In the genomic region with DNA sequence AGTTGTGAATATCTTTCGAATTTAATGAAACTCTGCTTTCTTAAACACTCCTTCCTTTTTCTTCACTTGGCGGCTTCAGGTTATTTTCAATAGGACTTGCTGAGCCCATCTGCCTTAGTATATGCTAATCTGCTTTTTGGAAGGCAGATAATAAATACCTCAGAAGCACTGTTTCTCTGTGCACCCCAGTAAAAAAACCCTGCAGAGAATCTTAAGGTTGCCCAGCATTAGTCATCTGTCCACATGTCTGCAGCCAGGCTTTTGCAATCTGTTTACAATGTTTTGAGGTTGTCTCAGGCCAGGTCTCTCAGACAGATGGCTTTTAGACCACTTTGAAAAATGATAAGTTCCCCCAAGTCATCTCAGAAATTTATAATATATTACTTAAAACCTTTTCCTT, we compare ENCODE assay signal across 26 mouse cellular contexts.
DNase-seq lines count a peak whose midpoint lies in the region; ATAC-seq and TF ChIP-seq lines count a peak whose summit lies in the region.
"Had no signal": no experiment of that assay in that cellular context is flagged by ENCODE, and none has a peak within 500 bp of the region (broad histone marks: within the 10 kb centered on the region; RNA-seq: fewer than 3 reads in every experiment).

No protein-coding gene starts in this region.

- H3K36me3 ChIP-seq in hindbrain, postnatal 0 days (ENCODE audit: insufficient read depth, low read length), result no peaks in the 10 kb centered on the region
- no peaks in the 10 kb centered on the region for H3K36me3 ChIP-seq in hindbrain, embryonic 14.5 days (replicated peaks; ENCODE audit: control insufficient read depth, insufficient read depth)
- H3K36me3 ChIP-seq: forebrain, embryonic 10.5 days; heart, embryonic 12.5 days; hindbrain, embryonic 10.5 days; midbrain, embryonic 10.5 days; neural tube, embryonic 15.5 days had no signal

- TF ChIP-seq CTCF in hindbrain, postnatal 0 days (IDR thresholded peaks at IDR 0.05; ENCODE audit: low read depth), result no peak

- DNase-seq in adrenal gland, adult (ENCODE audit: inconsistent age in 2 of 2, low spot score in 1 of 2), result peak; percentile 22 to 74
- DNase-seq in adrenal gland, postnatal 4 days (ENCODE audit: low spot score in 2 of 2), result no peak
- peak; percentile 18 for DNase-seq in hindbrain, postnatal 0 days (ENCODE audit: low spot score)
- no peak for DNase-seq in hindbrain, embryonic 14.5 days (ENCODE audit: low spot score)
- peak; percentile 5 for DNase-seq in cerebellum, adult 11 months
- peak; percentile 68 for DNase-seq in cerebellum, postnatal 10 days
- DNase-seq in layer of hippocampus, postnatal 36 days, result no peak
- DNase-seq: forebrain, postnatal 0 days; gastrocnemius, adult 2 months; heart, postnatal 10 days; kidney, adult 8-10 months; kidney, postnatal 10 days; lung, adult 18-20 months; lung, postnatal 10 days; right cerebral cortex, adult 18-20 months; right cerebral cortex, postnatal 4 days; thymus, adult 18-20 months; thymus, postnatal 36 days had no signal

- WGBS in hindbrain, postnatal 0 days, result 67% methylated on average over 2 of the region's 2 CpGs
- WGBS in hindbrain, embryonic 14.5 days, result 83% methylated on average over 2 of the region's 2 CpGs

- H3K27me3 ChIP-seq in hindbrain, postnatal 0 days (ENCODE audit: insufficient read depth, low read length), result no peaks in the 10 kb centered on the region
- no peaks in the 10 kb centered on the region for H3K27me3 ChIP-seq in hindbrain, embryonic 14.5 days (ENCODE audit: control insufficient read depth, insufficient read depth, low read length)
- H3K27me3 ChIP-seq: heart, embryonic 12.5 days; neural tube, embryonic 15.5 days had no signal

- no peak overlapping the region for H3K4me3 ChIP-seq in hindbrain, postnatal 0 days (ENCODE audit: low read length)
- no peak overlapping the region for H3K4me3 ChIP-seq in hindbrain, embryonic 14.5 days (replicated peaks; ENCODE audit: low read length)
- H3K4me3 ChIP-seq: forebrain, embryonic 10.5 days; gastrocnemius, adult 2 months; heart, embryonic 12.5 days; hindbrain, embryonic 10.5 days; midbrain, embryonic 10.5 days; neural tube, embryonic 15.5 days had no signal

- H3K9ac ChIP-seq in hindbrain, postnatal 0 days (replicated peaks; ENCODE audit: low read length), result no peak overlapping the region
- H3K9ac ChIP-seq in hindbrain, embryonic 14.5 days, result no peak overlapping the region
- H3K9ac ChIP-seq: forebrain, postnatal 0 days; heart, embryonic 12.5 days; neural tube, embryonic 15.5 days had no signal

- no peaks in the 10 kb centered on the region for H3K9me3 ChIP-seq in hindbrain, postnatal 0 days (ENCODE audit: low read length)
- no peaks in the 10 kb centered on the region for H3K9me3 ChIP-seq in hindbrain, embryonic 14.5 days (ENCODE audit: control insufficient read depth, low read length)
- H3K9me3 ChIP-seq: heart, embryonic 12.5 days; hindbrain, embryonic 10.5 days; midbrain, embryonic 10.5 days; neural tube, embryonic 15.5 days had no signal

- H3K27ac ChIP-seq in hindbrain, postnatal 0 days, result no peak overlapping the region
- H3K27ac ChIP-seq in hindbrain, embryonic 14.5 days, result no peak overlapping the region
- H3K27ac ChIP-seq: forebrain, embryonic 10.5 days; gastrocnemius, adult 2 months; hindbrain, embryonic 10.5 days; midbrain, embryonic 10.5 days; neural tube, embryonic 15.5 days had no signal

- no peaks in the 10 kb centered on the region for H3K4me1 ChIP-seq in hindbrain, postnatal 0 days (ENCODE audit: insufficient read depth, low read length)
- H3K4me1 ChIP-seq in hindbrain, embryonic 14.5 days (replicated peaks; ENCODE audit: control insufficient read depth, insufficient read depth, low read length), result no peaks in the 10 kb centered on the region
- H3K4me1 ChIP-seq: forebrain, embryonic 10.5 days; heart, embryonic 12.5 days; hindbrain, embryonic 10.5 days; midbrain, embryonic 10.5 days; neural tube, embryonic 15.5 days had no signal

- no peak overlapping the region for H3K4me2 ChIP-seq in hindbrain, postnatal 0 days (ENCODE audit: low read depth, low read length)
- H3K4me2 ChIP-seq in hindbrain, embryonic 14.5 days (replicated peaks), result no peak overlapping the region
- H3K4me2 ChIP-seq: heart, embryonic 12.5 days; liver, embryonic 11.5 days; neural tube, embryonic 15.5 days had no signal

- 0 out of 2 replicates have a peak, but pooled peaks have one; percentile 49 for ATAC-seq in hindbrain, postnatal 0 days
- no peak for ATAC-seq in hindbrain, embryonic 14.5 days (ENCODE audit: low FRiP score)
- no peak for ATAC-seq in granulocyte monocyte progenitor cell, adult 5-6 weeks (replicated peaks; ENCODE audit: poor library complexity, severe bottlenecking)
- ATAC-seq: forebrain, postnatal 0 days; inflammation-experienced regulatory T-cells, adult 6 months had no signal

Comparison
In these comparisons a context has a peak if more than half of its experiments do, and no peak if none do; other contexts are left out.
1. DNase-seq: peak in adrenal gland, adult (2 of 2), hindbrain, postnatal 0 days (single experiment), cerebellum, adult 11 months (single experiment) and cerebellum, postnatal 10 days (2 of 2); none in adrenal gland, postnatal 4 days (0 of 2), hindbrain, embryonic 14.5 days (single experiment) and layer of hippocampus, postnatal 36 days (0 of 2).